Mouse (Mus musculus) neutrophil, adult 5-6 weeks (primary cell): Measurements from ENCODE around the gene Cdh4. TPM values are rescaled to one million over a fixed set of nuclear protein-coding genes. Genes with fewer than 3 reads are reported as not detected.

Source experiments
- ATAC-seq: fragments of 151-379, 151-347 bp; 2 replicates; pipeline ENCODE4 v1.8.0; 2017; ENCODE audit warnings: mild to moderate bottlenecking, moderate TSS enrichment; ENCODE audit not compliant: insufficient number of reproducible peaks, poor library complexity, low FRiP score, severe bottlenecking; ENCODE audit errors: extremely low read depth
- total RNA-seq: library from RNA; stranded (forward); fragments of 200-1000 nt; gene quantifications from 2 replicates; pipeline ENCODE4 v1.2.3, GENCODE M21; 2017

Gene Cdh4
- total RNA-seq, 1 experiment from 2014 or later, result not detected

GRCm38 (mm10) chr2:179749399-179749798 is 307.2 kb downstream of the Cdh4 start:
- ATAC-seq, result no peak

GRCm38 (mm10) chr2:179753811-179754210 is 311.6 kb downstream of the Cdh4 start:
- no peak for ATAC-seq

- no peak for ATAC-seq
Observed at GRCm38 (mm10) chr2:179754776-179755175, 312.5 kb downstream of the Cdh4 start.

- ATAC-seq, result no peak
Observed at GRCm38 (mm10) chr2:179761718-179762441, 319.6 kb downstream of the Cdh4 start.

GRCm38 (mm10) chr2:179762521-179763305 is 320.5 kb downstream of the Cdh4 start:
- no peak for ATAC-seq

GRCm38 (mm10) chr2:179764460-179764859 is 322.2 kb downstream of the Cdh4 start:
- no peak for ATAC-seq

GRCm38 (mm10) chr2:179766664-179767526 is 324.7 kb downstream of the Cdh4 start:
- ATAC-seq, result no peak

GRCm38 (mm10) chr2:179767527-179767849 is 325.3 kb downstream of the Cdh4 start:
- no peak for ATAC-seq

GRCm38 (mm10) chr2:179769137-179769536 is 326.9 kb downstream of the Cdh4 start:
- ATAC-seq, result no peak

- no peak for ATAC-seq
Observed at GRCm38 (mm10) chr2:179769943-179770342, 327.7 kb downstream of the Cdh4 start.

GRCm38 (mm10) chr2:179774440-179775110 is 332.3 kb downstream of the Cdh4 start:
- no peak for ATAC-seq

GRCm38 (mm10) chr2:179775999-179776705 is 333.9 kb downstream of the Cdh4 start:
- ATAC-seq, result no peak

GRCm38 (mm10) chr2:179779266-179779665 is 337.0 kb downstream of the Cdh4 start:
- ATAC-seq, result no peak

- ATAC-seq, result no peak
Observed at GRCm38 (mm10) chr2:179780961-179781360, 338.7 kb downstream of the Cdh4 start.

- ATAC-seq, result no peak
Observed at GRCm38 (mm10) chr2:179787256-179787655, 345.0 kb downstream of the Cdh4 start.

GRCm38 (mm10) chr2:179787797-179788196 is 345.6 kb downstream of the Cdh4 start:
- ATAC-seq, result no peak

- no peak for ATAC-seq
Observed at GRCm38 (mm10) chr2:179790684-179791083, 348.5 kb downstream of the Cdh4 start.

GRCm38 (mm10) chr2:179792426-179793133 is 350.3 kb downstream of the Cdh4 start:
- no peak for ATAC-seq
